Comparison of ENCODE assay signal across 19 mouse cellular contexts in genomic region chr10:119790507-119790906, GRCm38 (mm10).
DNase-seq lines count a peak whose midpoint lies in the region; ATAC-seq and TF ChIP-seq lines count a peak whose summit lies in the region.
"Had no signal": no experiment of that assay in that cellular context is flagged by ENCODE, and none has a peak within 500 bp of the region (broad histone marks: within the 10 kb centered on the region; RNA-seq: fewer than 3 reads in every experiment).

No protein-coding gene starts in this region.

- peak; percentile 41 for DNase-seq in forebrain, embryonic 14.5 days (ENCODE audit: low spot score)
- no peak for DNase-seq in forebrain, embryonic 11.5 days (ENCODE audit: low spot score)
- DNase-seq in kidney, postnatal 0 days (ENCODE audit: low spot score): peak; percentile 52
- DNase-seq in kidney, adult 2 months: no peak
- peak; percentile 15 for DNase-seq in midbrain, postnatal 0 days (ENCODE audit: low spot score)
- no peak for DNase-seq in midbrain, embryonic 11.5 days (ENCODE audit: low spot score, missing footprints)
- no peak for DNase-seq in stomach, postnatal 0 days (ENCODE audit: low spot score)
- no peak for DNase-seq in cerebellum, postnatal 25 days
- DNase-seq: adrenal gland, postnatal 14 days; cerebellum, adult 11-12 months; cerebellum, postnatal 36 days; kidney, postnatal 10 days; thymus, postnatal 14 days had no signal

- no peaks in the 10 kb centered on the region for H3K27me3 ChIP-seq in forebrain, embryonic 14.5 days (replicated peaks; ENCODE audit: control insufficient read depth, insufficient read depth, low read length)
- no peaks in the 10 kb centered on the region for H3K27me3 ChIP-seq in forebrain, embryonic 11.5 days (ENCODE audit: control insufficient read depth, insufficient read depth, low read length)
- no peaks in the 10 kb centered on the region for H3K27me3 ChIP-seq in kidney, postnatal 0 days (ENCODE audit: insufficient read depth, low read length)
- H3K27me3 ChIP-seq in kidney, adult 2 months (replicated peaks; ENCODE audit: control insufficient read depth, insufficient read depth, low read length): no peaks in the 10 kb centered on the region
- H3K27me3 ChIP-seq in midbrain, postnatal 0 days (ENCODE audit: insufficient read depth, low read length): no peaks in the 10 kb centered on the region
- no peaks in the 10 kb centered on the region for H3K27me3 ChIP-seq in midbrain, embryonic 11.5 days (ENCODE audit: control insufficient read depth, insufficient read depth, low read length)
- no peaks in the 10 kb centered on the region for H3K27me3 ChIP-seq in stomach, postnatal 0 days (ENCODE audit: control insufficient read depth, insufficient read depth, low read length)
- H3K27me3 ChIP-seq: forebrain, embryonic 12.5 days; heart, embryonic 13.5 days; limb, embryonic 13.5 days; midbrain, embryonic 12.5 days had no signal

- no peaks in the 10 kb centered on the region for H3K4me1 ChIP-seq in forebrain, embryonic 14.5 days (ENCODE audit: control insufficient read depth, insufficient read depth, low read length)
- H3K4me1 ChIP-seq in forebrain, embryonic 11.5 days (replicated peaks; ENCODE audit: control insufficient read depth, insufficient read depth, low read length): no peaks in the 10 kb centered on the region
- H3K4me1 ChIP-seq in kidney, postnatal 0 days (replicated peaks; ENCODE audit: insufficient read depth, low read length): no peaks in the 10 kb centered on the region
- H3K4me1 ChIP-seq in kidney, adult 2 months (ENCODE audit: control insufficient read depth, insufficient read depth, low read length): no peaks in the 10 kb centered on the region
- H3K4me1 ChIP-seq in midbrain, postnatal 0 days (ENCODE audit: insufficient read depth, low read length): no peaks in the 10 kb centered on the region; the same call in 1 of the 2 replicates
- H3K4me1 ChIP-seq in midbrain, embryonic 11.5 days (ENCODE audit: control insufficient read depth, insufficient read depth, low read length): no peaks in the 10 kb centered on the region; the same call in 1 of the 2 replicates
- no peaks in the 10 kb centered on the region for H3K4me1 ChIP-seq in stomach, postnatal 0 days (replicated peaks; ENCODE audit: control insufficient read depth, insufficient read depth)
- H3K4me1 ChIP-seq: heart, embryonic 13.5 days; limb, embryonic 13.5 days; midbrain, embryonic 12.5 days had no signal

- H3K27ac ChIP-seq in forebrain, embryonic 14.5 days (ENCODE audit: low read depth, low read length): no peak overlapping the region
- no peak overlapping the region for H3K27ac ChIP-seq in forebrain, embryonic 11.5 days (ENCODE audit: low read depth, low read length)
- no peak overlapping the region for H3K27ac ChIP-seq in kidney, postnatal 0 days
- H3K27ac ChIP-seq in kidney, adult 2 months (ENCODE audit: insufficient read depth, low read depth, low read length): no peak overlapping the region
- H3K27ac ChIP-seq in midbrain, postnatal 0 days (ENCODE audit: low read depth, low read length): no peak overlapping the region
- no peak overlapping the region for H3K27ac ChIP-seq in midbrain, embryonic 11.5 days (ENCODE audit: low read depth, low read length)
- H3K27ac ChIP-seq in stomach, postnatal 0 days (replicated peaks): no peak overlapping the region
- H3K27ac ChIP-seq: forebrain, embryonic 12.5 days; heart, embryonic 13.5 days; limb, embryonic 13.5 days; macrophage; midbrain, embryonic 12.5 days had no signal

- no peak for ATAC-seq in forebrain, embryonic 14.5 days
- no peak for ATAC-seq in forebrain, embryonic 11.5 days (replicated peaks; ENCODE audit: low FRiP score)
- no peak for ATAC-seq in kidney, postnatal 0 days (replicated peaks; ENCODE audit: low FRiP score, low read depth)
- ATAC-seq in midbrain, postnatal 0 days (ENCODE audit: low FRiP score): no peak
- no peak for ATAC-seq in midbrain, embryonic 11.5 days (ENCODE audit: low FRiP score)
- no peak for ATAC-seq in stomach, postnatal 0 days (ENCODE audit: low FRiP score, low TSS enrichment)

- no peak for TF ChIP-seq EP300 in stomach, postnatal 0 days (optimal IDR thresholded peaks at IDR 0.05)

- TF ChIP-seq CTCF in kidney, postnatal 0 days (IDR thresholded peaks at IDR 0.05; ENCODE audit: low read depth): peak; percentile 67
- no peak for TF ChIP-seq CTCF in kidney, adult 2 months (conservative IDR thresholded peaks at IDR 0.05; ENCODE audit: insufficient read depth, insufficient read length, low read depth, low read length)
- TF ChIP-seq CTCF in midbrain, postnatal 0 days (IDR thresholded peaks at IDR 0.05): peak; percentile 77
- peak; percentile 65 for TF ChIP-seq CTCF in stomach, postnatal 0 days (IDR thresholded peaks at IDR 0.05; ENCODE audit: low read depth)

- no peaks in the 10 kb centered on the region for H3K36me3 ChIP-seq in forebrain, embryonic 14.5 days (ENCODE audit: control insufficient read depth, insufficient read depth, low read length)
- H3K36me3 ChIP-seq in forebrain, embryonic 11.5 days (ENCODE audit: control insufficient read depth, insufficient read depth, low read length): no peaks in the 10 kb centered on the region
- no peaks in the 10 kb centered on the region for H3K36me3 ChIP-seq in kidney, postnatal 0 days (ENCODE audit: insufficient read depth, low read length)
- no peaks in the 10 kb centered on the region for H3K36me3 ChIP-seq in kidney, adult 2 months (ENCODE audit: control insufficient read depth, insufficient read depth, low read length)
- no peaks in the 10 kb centered on the region for H3K36me3 ChIP-seq in midbrain, postnatal 0 days (ENCODE audit: insufficient read depth, low read length)
- H3K36me3 ChIP-seq in midbrain, embryonic 11.5 days (ENCODE audit: control insufficient read depth, insufficient read depth, low read length): no peaks in the 10 kb centered on the region
- H3K36me3 ChIP-seq in stomach, postnatal 0 days (ENCODE audit: control insufficient read depth, insufficient read depth, low read length): no peaks in the 10 kb centered on the region
- H3K36me3 ChIP-seq: forebrain, embryonic 12.5 days; G1E; heart, embryonic 13.5 days; limb, embryonic 13.5 days; midbrain, embryonic 12.5 days had no signal

- TF ChIP-seq POLR2A in kidney, adult 2 months (IDR thresholded peaks at IDR 0.05; ENCODE audit: low read depth, low read length): no peak

- no peak overlapping the region for H3K4me3 ChIP-seq in forebrain, embryonic 14.5 days (ENCODE audit: low read depth, low read length)
- no peak overlapping the region for H3K4me3 ChIP-seq in forebrain, embryonic 11.5 days (ENCODE audit: low read depth, low read length)
- no peak overlapping the region for H3K4me3 ChIP-seq in kidney, postnatal 0 days (replicated peaks; ENCODE audit: low read depth, low read length)
- H3K4me3 ChIP-seq in kidney, adult 2 months (ENCODE audit: insufficient read depth, low read depth, low read length): no peak overlapping the region
- no peak overlapping the region for H3K4me3 ChIP-seq in midbrain, postnatal 0 days (ENCODE audit: low read depth, low read length)
- no peak overlapping the region for H3K4me3 ChIP-seq in midbrain, embryonic 11.5 days (ENCODE audit: low read depth, low read length)
- no peak overlapping the region for H3K4me3 ChIP-seq in stomach, postnatal 0 days (ENCODE audit: low read depth, low read length)
- H3K4me3 ChIP-seq: forebrain, embryonic 12.5 days; heart, embryonic 13.5 days; limb, embryonic 13.5 days; midbrain, embryonic 12.5 days had no signal

- H3K9ac ChIP-seq in forebrain, embryonic 14.5 days (ENCODE audit: low read length): no peak overlapping the region
- H3K9ac ChIP-seq in forebrain, embryonic 11.5 days (ENCODE audit: low read length): no peak overlapping the region
- no peak overlapping the region for H3K9ac ChIP-seq in kidney, postnatal 0 days (ENCODE audit: low read depth, low read length)
- no peak overlapping the region for H3K9ac ChIP-seq in midbrain, postnatal 0 days (replicated peaks; ENCODE audit: low read length, poor library complexity, severe bottlenecking)
- no peak overlapping the region for H3K9ac ChIP-seq in midbrain, embryonic 11.5 days (ENCODE audit: low read length)
- H3K9ac ChIP-seq in stomach, postnatal 0 days (ENCODE audit: low read length): no peak overlapping the region
- H3K9ac ChIP-seq: forebrain, embryonic 12.5 days; heart, embryonic 13.5 days; limb, embryonic 13.5 days; midbrain, embryonic 12.5 days had no signal

- H3K9me3 ChIP-seq in forebrain, embryonic 14.5 days (replicated peaks; ENCODE audit: control insufficient read depth, low read length): no peaks in the 10 kb centered on the region
- no peaks in the 10 kb centered on the region for H3K9me3 ChIP-seq in forebrain, embryonic 11.5 days (ENCODE audit: control insufficient read depth, low read length)
- no peaks in the 10 kb centered on the region for H3K9me3 ChIP-seq in kidney, postnatal 0 days (replicated peaks; ENCODE audit: low read length)
- H3K9me3 ChIP-seq in midbrain, postnatal 0 days (ENCODE audit: low read length): no peaks in the 10 kb centered on the region
- H3K9me3 ChIP-seq in midbrain, embryonic 11.5 days (ENCODE audit: control insufficient read depth, low read length): no peaks in the 10 kb centered on the region
- no peaks in the 10 kb centered on the region for H3K9me3 ChIP-seq in stomach, postnatal 0 days (ENCODE audit: control insufficient read depth, low read length)
- H3K9me3 ChIP-seq: forebrain, embryonic 12.5 days; heart, embryonic 13.5 days; limb, embryonic 13.5 days; midbrain, embryonic 12.5 days had no signal

- 85% methylated on average over 1 of the region's 1 CpGs for WGBS in forebrain, embryonic 14.5 days
- WGBS in forebrain, embryonic 11.5 days: 84% methylated on average over 1 of the region's 1 CpGs
- WGBS in kidney, postnatal 0 days: 70% methylated on average over 1 of the region's 1 CpGs
- WGBS in kidney, adult 2 months: 63% methylated on average over 1 of the region's 1 CpGs
- WGBS in midbrain, postnatal 0 days: 86% methylated on average over 1 of the region's 1 CpGs
- WGBS in midbrain, embryonic 11.5 days: 75% methylated on average over 1 of the region's 1 CpGs
- 46% methylated on average over 1 of the region's 1 CpGs for WGBS in stomach, postnatal 0 days

- H3K4me2 ChIP-seq in forebrain, embryonic 14.5 days (ENCODE audit: low read length): no peak overlapping the region
- no peak overlapping the region for H3K4me2 ChIP-seq in forebrain, embryonic 11.5 days (ENCODE audit: low read depth, low read length, severe bottlenecking)
- no peak overlapping the region for H3K4me2 ChIP-seq in kidney, postnatal 0 days (ENCODE audit: low read length)
- H3K4me2 ChIP-seq in midbrain, postnatal 0 days (ENCODE audit: low read depth, low read length, poor library complexity, severe bottlenecking): no peak overlapping the region
- no peak overlapping the region for H3K4me2 ChIP-seq in midbrain, embryonic 11.5 days
- H3K4me2 ChIP-seq in stomach, postnatal 0 days (replicated peaks; ENCODE audit: low read depth): no peak overlapping the region
- H3K4me2 ChIP-seq: forebrain, embryonic 12.5 days; heart, embryonic 13.5 days; limb, embryonic 13.5 days; midbrain, embryonic 12.5 days had no signal

Comparison
In these comparisons a context has a peak if more than half of its experiments do, and no peak if none do; other contexts are left out.
1. DNase-seq: peak in forebrain, embryonic 14.5 days (single experiment), kidney, postnatal 0 days (single experiment) and midbrain, postnatal 0 days (single experiment); none in forebrain, embryonic 11.5 days (single experiment), kidney, adult 2 months (single experiment), midbrain, embryonic 11.5 days (single experiment), stomach, postnatal 0 days (single experiment) and cerebellum, postnatal 25 days (0 of 2).